Mouse (Mus musculus) liver, postnatal 0 days (tissue): ENCODE measurements at regions not wholly inside any gene's neighbourhood (a gene's known extent, or its start where the extent isn't known, plus 50 kb on each side); places are given as distances from the start of the nearest gene placed in this dataset.

Experiments
- CTCF ChIP-seq: sonication (generic); IDR thresholded peaks from 2 replicates; pipeline ENCODE4 v1.5.1; 2016; ENCODE audit warnings: antibody characterized with exemption, low read depth
- EP300 ChIP-seq: IDR thresholded peaks from 2 replicates; pipeline ENCODE4 v1.6.1; 2016; ENCODE audit warnings: antibody characterized with exemption, low read depth, mild to moderate bottlenecking

DNA sequence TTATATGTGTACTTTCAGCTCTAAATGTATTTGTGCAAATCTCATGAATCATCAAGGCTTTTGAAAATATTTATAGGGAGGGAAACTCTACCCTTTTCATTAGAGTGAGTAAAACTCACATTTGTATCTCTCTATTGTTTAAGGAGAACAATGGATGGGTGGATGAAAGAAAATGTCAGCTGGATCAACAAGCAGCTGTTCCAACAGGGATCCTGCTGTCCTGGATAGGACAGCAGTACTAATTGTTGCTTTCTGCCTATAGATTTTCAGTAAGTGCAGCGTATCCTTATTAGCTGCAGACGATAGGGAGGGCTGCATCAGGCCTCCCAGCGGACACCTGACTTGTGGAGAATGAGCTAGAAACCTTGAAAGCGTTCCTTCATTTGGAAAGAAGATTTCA is 644.9 kb upstream of the Kif18a start:
- TF ChIP-seq CTCF (no peak), EP300 (no peak)
